Mouse (Mus musculus) MEL (cell line): ENCODE data around the gene Izumo1. TPM values are rescaled to one million over a fixed set of nuclear protein-coding genes. Genes with fewer than 3 reads are reported as not detected.

ENCODE experiments used
- polyA plus RNA-seq, 2 experiments: library from polyadenylated mRNA; stranded (reverse) in 1 of 2; unstranded in 1 of 2; fragments of >175 nt in 1 of 2; fragments of >200 nt in 1 of 2; gene quantifications; 2 replicates each; pipeline versions ENCODE4 v1.2.1 to v1.2.4; 2012; ENCODE audit warnings: low replicate concordance in 2 of 2, low read depth in 1 of 2; ENCODE audit not compliant: insufficient read length in 2 of 2, insufficient read depth in 1 of 2, missing spikeins in 1 of 2
- total RNA-seq: library from RNA; depleted of rRNA; stranded (reverse); fragments of 300-350 nt; gene quantifications from 2 replicates; pipeline ENCODE4 v1.2.3, GENCODE M21; 2012; rRNA removed

Gene Izumo1
- total and polyA plus RNA-seq, 3 experiments: 0.04 TPM; not detected in 2

Other genes with a start within 250 kb of the Izumo1 start
Only the 30 nearest of the 34 such genes appear.
- 0.19 TPM in 1 of 2 replicates, not detected in the other for gene Lhb, start 201.0 kb upstream of the Izumo1 start, total RNA-seq
- gene Lhb, start 201.0 kb upstream of the Izumo1 start, polyA plus RNA-seq: under 1 TPM in 1 of 2 experiments, not detected in 1; 0.28 TPM
- 12.8 and 15.0 TPM in 2 replicates for gene Gys1, start 187.0 kb upstream of the Izumo1 start, total RNA-seq
- 10 to 100 TPM in 1 of 2 experiments, not detected in 1; 46.9 TPM for gene Gys1, start 187.0 kb upstream of the Izumo1 start, polyA plus RNA-seq
- 434 and 469 TPM in 2 replicates for gene Ruvbl2, start 183.7 kb upstream of the Izumo1 start, total RNA-seq
- 100 to 1,000 TPM in 1 of 2 experiments, not detected in 1; 758 TPM for gene Ruvbl2, start 183.7 kb upstream of the Izumo1 start, polyA plus RNA-seq
- gene Ftl1, start 161.9 kb upstream of the Izumo1 start, total RNA-seq: 1,416 and 1,470 TPM in 2 replicates
- gene Ftl1, start 161.9 kb upstream of the Izumo1 start, polyA plus RNA-seq: 1,000 to 10,000 TPM in 1 of 2 experiments, not detected in 1; 2,290 TPM
- gene Bax, start 154.9 kb upstream of the Izumo1 start, total RNA-seq: 105 and 130 TPM in 2 replicates
- 100 to 1,000 TPM; 205 to 778 TPM for gene Bax, start 154.9 kb upstream of the Izumo1 start, polyA plus RNA-seq
- 0.56 and 1.1 TPM in 2 replicates for gene Tulp2, start 139.9 kb upstream of the Izumo1 start, total RNA-seq
- 1 to 10 TPM in 1 of 2 experiments, not detected in 1; 1.2 TPM for gene Tulp2, start 139.9 kb upstream of the Izumo1 start, polyA plus RNA-seq
- gene Gm45808, start 135.0 kb upstream of the Izumo1 start, total RNA-seq: not detected in 2 replicates
- gene Gm45808, start 135.0 kb upstream of the Izumo1 start, polyA plus RNA-seq: not detected
- 0.08 and 0.10 TPM in 2 replicates for gene Dhdh, start 133.0 kb upstream of the Izumo1 start, total RNA-seq
- 1 to 10 TPM in 1 of 2 experiments, not detected in 1; 1.6 TPM for gene Dhdh, start 133.0 kb upstream of the Izumo1 start, polyA plus RNA-seq
- gene Nucb1, start 111.4 kb upstream of the Izumo1 start, total RNA-seq: 196 and 224 TPM in 2 replicates
- gene Nucb1, start 111.4 kb upstream of the Izumo1 start, polyA plus RNA-seq: 100 to 1,000 TPM in 1 of 2 experiments, 10 to 100 TPM in 1; 92.3 to 343 TPM
- 27.0 and 27.2 TPM in 2 replicates for gene Ppp1r15a, start 95.5 kb upstream of the Izumo1 start, total RNA-seq
- 10 to 100 TPM in 1 of 2 experiments, not detected in 1; 78.0 TPM for gene Ppp1r15a, start 95.5 kb upstream of the Izumo1 start, polyA plus RNA-seq
- 0.12 and 0.36 TPM in 2 replicates for gene Plekha4, start 95.5 kb upstream of the Izumo1 start, total RNA-seq
- gene Plekha4, start 95.5 kb upstream of the Izumo1 start, polyA plus RNA-seq: under 1 TPM in 1 of 2 experiments, not detected in 1; 0.65 TPM
- gene Hsd17b14, start 66.9 kb upstream of the Izumo1 start, total RNA-seq: 1.8 and 2.0 TPM in 2 replicates
- gene Hsd17b14, start 66.9 kb upstream of the Izumo1 start, polyA plus RNA-seq: 1 to 10 TPM in 1 of 2 experiments, not detected in 1; 9.3 TPM
- 47.4 and 49.4 TPM in 2 replicates for gene Bcat2, start 51.7 kb upstream of the Izumo1 start, total RNA-seq
- 100 to 1,000 TPM in 1 of 2 experiments, not detected in 1; 140 TPM for gene Bcat2, start 51.7 kb upstream of the Izumo1 start, polyA plus RNA-seq
- gene Fgf21, start 6.3 kb upstream of the Izumo1 start, total RNA-seq: not detected in 2 replicates
- not detected for gene Fgf21, start 6.3 kb upstream of the Izumo1 start, polyA plus RNA-seq
- gene Fut1, start 4.5 kb upstream of the Izumo1 start, total RNA-seq: 0.07 TPM in 1 of 2 replicates, not detected in the other
- under 1 TPM in 1 of 2 experiments, not detected in 1; 0.04 TPM for gene Fut1, start 4.5 kb upstream of the Izumo1 start, polyA plus RNA-seq
- 1.1 TPM in 2 replicates for gene Rasip1, start 5.7 kb downstream of the Izumo1 start, total RNA-seq
- under 1 TPM in 1 of 2 experiments, not detected in 1; 0.65 TPM for gene Rasip1, start 5.7 kb downstream of the Izumo1 start, polyA plus RNA-seq
- gene Mamstr, start 18.2 kb downstream of the Izumo1 start, total RNA-seq: not detected in 2 replicates
- not detected for gene Mamstr, start 18.2 kb downstream of the Izumo1 start, polyA plus RNA-seq
- gene Fut2, start 44.6 kb downstream of the Izumo1 start, total RNA-seq: not detected in 2 replicates
- not detected for gene Fut2, start 44.6 kb downstream of the Izumo1 start, polyA plus RNA-seq
- gene Ntn5, start 62.2 kb downstream of the Izumo1 start, total RNA-seq: not detected in 2 replicates
- gene Ntn5, start 62.2 kb downstream of the Izumo1 start, polyA plus RNA-seq: under 1 TPM in 1 of 2 experiments, not detected in 1; 0.13 TPM
- not detected in 2 replicates for gene Sec1, start 72.6 kb downstream of the Izumo1 start, total RNA-seq
- gene Sec1, start 72.6 kb downstream of the Izumo1 start, polyA plus RNA-seq: not detected
- gene Car11, start 78.0 kb downstream of the Izumo1 start, total RNA-seq: 0.29 and 0.77 TPM in 2 replicates
- 1 to 10 TPM in 1 of 2 experiments, not detected in 1; 1.5 TPM for gene Car11, start 78.0 kb downstream of the Izumo1 start, polyA plus RNA-seq
- gene Dbp, start 83.3 kb downstream of the Izumo1 start, total RNA-seq: 21.1 and 24.4 TPM in 2 replicates
- 10 to 100 TPM in 1 of 2 experiments, not detected in 1; 22.5 TPM for gene Dbp, start 83.3 kb downstream of the Izumo1 start, polyA plus RNA-seq
- gene Rpl18, start 93.6 kb downstream of the Izumo1 start, total RNA-seq: 3,210 and 3,724 TPM in 2 replicates
- 1,000 to 10,000 TPM in 1 of 2 experiments, not detected in 1; 3,544 TPM for gene Rpl18, start 93.6 kb downstream of the Izumo1 start, polyA plus RNA-seq
- 18.3 and 21.0 TPM in 2 replicates for gene Sphk2, start 96.2 kb downstream of the Izumo1 start, total RNA-seq
- gene Sphk2, start 96.2 kb downstream of the Izumo1 start, polyA plus RNA-seq: 10 to 100 TPM in 1 of 2 experiments, not detected in 1; 40.2 TPM
- gene Fam83e, start 99.4 kb downstream of the Izumo1 start, total RNA-seq: 0.95 and 1.0 TPM in 2 replicates
- under 1 TPM in 1 of 2 experiments, not detected in 1; 0.43 TPM for gene Fam83e, start 99.4 kb downstream of the Izumo1 start, polyA plus RNA-seq
- not detected in 2 replicates for gene Spaca4, start 104.0 kb downstream of the Izumo1 start, total RNA-seq
- gene Spaca4, start 104.0 kb downstream of the Izumo1 start, polyA plus RNA-seq: under 1 TPM in 1 of 2 experiments, not detected in 1; 0.38 TPM
- 0.03 and 0.04 TPM in 2 replicates for gene Lmtk3, start 161.9 kb downstream of the Izumo1 start, total RNA-seq
- under 1 TPM in 1 of 2 experiments, not detected in 1; 0.40 TPM for gene Lmtk3, start 161.9 kb downstream of the Izumo1 start, polyA plus RNA-seq
- 0.08 and 0.16 TPM in 2 replicates for gene Sult2b1, start 162.9 kb downstream of the Izumo1 start, total RNA-seq
- gene Sult2b1, start 162.9 kb downstream of the Izumo1 start, polyA plus RNA-seq: under 1 TPM in 1 of 2 experiments, not detected in 1; 0.47 TPM
- gene Cyth2, start 192.8 kb downstream of the Izumo1 start, total RNA-seq: 42.6 and 52.9 TPM in 2 replicates
- gene Cyth2, start 192.8 kb downstream of the Izumo1 start, polyA plus RNA-seq: 10 to 100 TPM in 1 of 2 experiments, not detected in 1; 92.2 TPM
- 0.39 and 0.46 TPM in 2 replicates for gene Kcnj14, start 203.0 kb downstream of the Izumo1 start, total RNA-seq
- gene Kcnj14, start 203.0 kb downstream of the Izumo1 start, polyA plus RNA-seq: 1 to 10 TPM in 1 of 2 experiments, not detected in 1; 1.3 TPM